Mouse (Mus musculus) limb, embryonic 13.5 days (tissue): ENCODE data around the gene Chrm4. TPM values are rescaled to one million over a fixed set of nuclear protein-coding genes. Genes with fewer than 3 reads are reported as not detected.

Source experiments
- ATAC-seq: fragments of 200-750 bp; cut with Nextera tagmentation; 2 replicates; pipeline ENCODE4 v1.8.0; 2017; ENCODE audit warnings: low read depth, moderate number of reproducible peaks, moderate TSS enrichment; ENCODE audit not compliant: low FRiP score
- H3K27ac ChIP-seq: fragments of 300-500 bp; sonication (generic); 2 replicates; pipeline ENCODE4 v1.5.1; 2015; ENCODE audit warnings: inconsistent platforms, mild to moderate bottlenecking, moderate library complexity
- H3K27me3 ChIP-seq: fragments of 300-500 bp; sonication (generic); 2 replicates; pipeline ENCODE4 v1.6.1; 2015; ENCODE audit warnings: mild to moderate bottlenecking, inconsistent platforms
- H3K36me3 ChIP-seq: fragments of 300-500 bp; sonication (generic); 2 replicates; pipeline ENCODE4 v1.6.1; 2015; ENCODE audit warnings: inconsistent platforms, mild to moderate bottlenecking, moderate library complexity
- H3K4me1 ChIP-seq: fragments of 300-500 bp; sonication (generic); 2 replicates; pipeline ENCODE4 v1.6.1; 2015; ENCODE audit warnings: inconsistent platforms
- H3K4me2 ChIP-seq: fragments of 300-500 bp; sonication (generic); replicated peaks from 2 replicates; pipeline ENCODE4 v1.6.1; 2015; ENCODE audit warnings: inconsistent platforms, mild to moderate bottlenecking, moderate library complexity
- H3K4me3 ChIP-seq: fragments of 300-500 bp; sonication (generic); 2 replicates; pipeline ENCODE4 v1.5.1; 2015; ENCODE audit warnings: moderate library complexity, mild to moderate bottlenecking, inconsistent platforms
- H3K9ac ChIP-seq: fragments of 300-500 bp; sonication (generic); 2 replicates; pipeline ENCODE4 v1.6.1; 2015; ENCODE audit warnings: mild to moderate bottlenecking, inconsistent platforms
- H3K9me3 ChIP-seq: fragments of 300-500 bp; sonication (generic); 2 replicates; pipeline ENCODE4 v1.6.1; 2016; ENCODE audit warnings: inconsistent platforms
- WGBS: fragments of 180-500 bp; shearing (Covaris S2); methylation state at CpG from one replicate; pipeline ENCODE4 v1.1.7; 2015; 5-methylcytosine and 5-hydroxymethylcytosine counted together
- polyA plus RNA-seq: library from polyadenylated mRNA; unstranded; fragments of >200 nt; fragmentation: Nextera tagmentation; extraction: Ambion mirVana; gene quantifications from 2 replicates; pipeline ENCODE4 v1.2.1, GENCODE M21; 2015

The Chrm4 gene
- polyA plus RNA-seq, 1 experiment from 2014 or later = 0.78 TPM

GRCm38 (mm10) chr2:91906141-91906540 is 20.9 kb upstream of the Chrm4 start:
- H3K4me2 ChIP-seq = no peak overlapping the region
- no peak overlapping the region for H3K4me3 ChIP-seq
- no peak overlapping the region for H3K9ac ChIP-seq
- no peaks in the 10 kb centered on the region for H3K27me3 ChIP-seq
- H3K9me3 ChIP-seq = no peaks in the 10 kb centered on the region
- ATAC-seq = no peak
- WGBS = 84% methylated on average over 2 of the region's 2 CpGs
- 0 out of 2 replicates have a peak, but pooled peaks cover 4% of the 10 kb centered on the region for H3K4me1 ChIP-seq
- no peak overlapping the region for H3K27ac ChIP-seq
- H3K36me3 ChIP-seq = peaks cover 78% of the 10 kb centered on the region

DNA sequence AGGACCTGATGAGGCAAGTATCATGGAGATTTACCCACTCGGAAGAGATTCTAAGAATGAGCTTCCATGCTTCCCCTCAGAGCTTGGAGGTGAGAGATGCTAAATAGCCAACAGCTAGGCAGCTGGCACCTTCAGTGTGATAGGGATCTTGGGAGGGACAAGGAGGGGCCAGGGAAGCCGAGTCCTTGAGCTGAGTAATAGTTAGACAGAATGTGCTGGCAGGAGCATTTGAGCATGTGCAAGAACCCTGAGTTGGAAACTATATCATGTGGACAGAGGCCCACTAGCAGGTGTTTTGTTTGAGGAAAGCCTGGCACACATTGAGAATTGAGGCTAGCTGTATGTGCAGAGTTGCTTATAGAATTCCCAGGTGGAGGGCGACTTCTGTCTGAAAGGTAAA is 14.4 kb upstream of the Chrm4 start:
- Histone ChIP-seq H3K36me3 (peaks cover 95% of the 10 kb centered on the region), H3K27ac (no peak overlapping the region), H3K9ac (no peak overlapping the region), H3K9me3 (no peaks in the 10 kb centered on the region), H3K4me1 (no peaks in the 10 kb centered on the region), H3K4me3 (no peak overlapping the region), H3K4me2 (no peak overlapping the region), H3K27me3 (no peaks in the 10 kb centered on the region)
- WGBS = 70% methylated on average over 3 of the region's 3 CpGs
- no peak for ATAC-seq

- H3K4me1 ChIP-seq = no peaks in the 10 kb centered on the region
- H3K9me3 ChIP-seq = no peaks in the 10 kb centered on the region
- H3K36me3 ChIP-seq = peaks cover 97% of the 10 kb centered on the region
- no peak overlapping the region for H3K4me3 ChIP-seq
- 89% methylated on average over 7 of the region's 7 CpGs for WGBS
- H3K9ac ChIP-seq = no peak overlapping the region
- H3K4me2 ChIP-seq = no peak overlapping the region
- H3K27ac ChIP-seq = no peak overlapping the region
- H3K27me3 ChIP-seq = no peaks in the 10 kb centered on the region
- ATAC-seq = no peak
Observed at GRCm38 (mm10) chr2:91913328-91914110, 13.5 kb upstream of the Chrm4 start.

GRCm38 (mm10) chr2:91916346-91916977 is 10.6 kb upstream of the Chrm4 start:
- no peak for ATAC-seq
- 90% methylated on average over 7 of the region's 7 CpGs for WGBS
- Histone ChIP-seq H3K36me3 (peaks cover 78% of the 10 kb centered on the region), H3K9ac (no peak overlapping the region), H3K4me1 (peaks cover 6% of the 10 kb centered on the region), H3K4me3 (no peak overlapping the region), H3K27me3 (peaks cover 20% of the 10 kb centered on the region), H3K4me2 (no peak overlapping the region), H3K27ac (no peak overlapping the region), H3K9me3 (no peaks in the 10 kb centered on the region)

- Histone ChIP-seq H3K36me3 (peaks cover 71% of the 10 kb centered on the region), H3K4me2 (no peak overlapping the region), H3K9me3 (no peaks in the 10 kb centered on the region), H3K4me3 (no peak overlapping the region), H3K27me3 (peaks cover 27% of the 10 kb centered on the region), H3K27ac (no peak overlapping the region), H3K4me1 (peaks cover 12% of the 10 kb centered on the region), H3K9ac (no peak overlapping the region)
- no peak for ATAC-seq
- WGBS = 89% methylated on average over 7 of the region's 7 CpGs
Observed at GRCm38 (mm10) chr2:91917096-91917495, 10.0 kb upstream of the Chrm4 start.

- H3K27ac ChIP-seq = no peak overlapping the region
- peaks cover 57% of the 10 kb centered on the region for H3K27me3 ChIP-seq
- peaks cover 32% of the 10 kb centered on the region for H3K4me1 ChIP-seq
- WGBS = 70% methylated on average over 4 of the region's 4 CpGs
- no peak overlapping the region for H3K9ac ChIP-seq
- H3K36me3 ChIP-seq = peaks cover 41% of the 10 kb centered on the region
- no peak overlapping the region for H3K4me2 ChIP-seq
- no peak overlapping the region for H3K4me3 ChIP-seq
- ATAC-seq = no peak
- H3K9me3 ChIP-seq = no peaks in the 10 kb centered on the region
Observed at GRCm38 (mm10) chr2:91920130-91920529, 6.9 kb upstream of the Chrm4 start.

- Histone ChIP-seq H3K9ac (peak overlapping the region; percentile 54), H3K27me3 (peaks cover 64% of the 10 kb centered on the region), H3K27ac (no peak overlapping the region), H3K4me3 (peak overlapping the region; percentile 58), H3K4me2 (peak overlapping the region; percentile 94), H3K36me3 (peaks cover 31% of the 10 kb centered on the region), H3K4me1 (peaks cover 35% of the 10 kb centered on the region), H3K9me3 (no peaks in the 10 kb centered on the region)
- 3% methylated on average over 31 of the region's 31 CpGs for WGBS
- peak; percentile 51 for ATAC-seq
Observed at GRCm38 (mm10) chr2:91921181-91921789, 5.8 kb upstream of the Chrm4 start.

DNA sequence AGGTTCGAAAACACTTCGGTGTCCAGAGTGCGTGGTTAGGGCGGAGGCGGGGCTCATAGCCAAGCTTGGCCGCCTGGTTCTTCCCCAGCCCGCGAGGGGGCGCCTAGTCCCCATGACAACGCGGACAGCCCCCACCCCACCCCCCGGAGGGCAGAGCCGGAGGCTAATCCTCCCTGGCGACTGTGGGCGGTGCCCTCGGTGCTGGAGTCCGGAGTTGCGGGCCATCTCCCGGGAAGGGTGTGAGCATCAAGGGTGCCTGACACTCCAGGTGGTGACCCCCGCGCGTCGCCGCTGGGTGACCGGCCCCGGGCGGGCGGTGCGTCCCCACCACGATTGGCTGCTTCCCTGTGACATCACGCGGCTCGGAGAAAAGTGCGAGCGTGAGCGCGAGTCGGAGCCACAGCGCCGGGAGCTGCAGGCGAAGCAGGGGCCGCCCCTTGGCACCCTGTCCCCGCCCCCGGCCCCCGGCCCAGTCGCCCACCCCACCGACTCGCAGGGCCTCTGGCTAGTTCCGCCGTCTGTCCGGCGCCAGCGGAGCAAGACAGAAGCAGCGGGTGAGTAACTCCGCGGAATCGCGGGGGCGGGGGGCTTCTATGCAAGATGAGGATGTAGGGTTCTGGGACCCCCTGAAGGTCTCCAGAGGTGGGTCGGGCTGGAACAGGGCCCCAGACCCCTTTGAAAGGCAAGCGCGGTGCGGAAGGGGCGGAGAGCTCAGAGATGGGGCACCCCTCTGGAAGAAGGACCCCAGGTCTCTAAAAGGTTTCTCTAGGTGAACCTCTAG is 5.1 kb upstream of the Chrm4 start:
- Histone ChIP-seq H3K36me3 (peaks cover 24% of the 10 kb centered on the region), H3K9me3 (no peaks in the 10 kb centered on the region), H3K9ac (peak overlapping the region; percentile 54), H3K27me3 (peaks cover 64% of the 10 kb centered on the region), H3K4me3 (peak overlapping the region; percentile 58), H3K4me1 (peaks cover 35% of the 10 kb centered on the region), H3K27ac (no peak overlapping the region), H3K4me2 (peak overlapping the region; percentile 94)
- under 1% methylated on average over 64 of the region's 64 CpGs for WGBS
- peak; percentile 48; the same call in 1 of the 2 replicates for ATAC-seq

GRCm38 (mm10) chr2:91922586-91923414 is 4.2 kb upstream of the Chrm4 start:
- H3K4me2 ChIP-seq = peak overlapping the region; percentile 94
- H3K4me3 ChIP-seq = peak overlapping the region; percentile 58
- H3K9ac ChIP-seq = no peak overlapping the region
- H3K36me3 ChIP-seq = peaks cover 16% of the 10 kb centered on the region
- H3K27me3 ChIP-seq = peaks cover 64% of the 10 kb centered on the region
- WGBS = 2% methylated on average over 37 of the region's 37 CpGs
- ATAC-seq = no peak
- H3K9me3 ChIP-seq = no peaks in the 10 kb centered on the region
- H3K27ac ChIP-seq = no peak overlapping the region
- H3K4me1 ChIP-seq = peaks cover 35% of the 10 kb centered on the region

DNA sequence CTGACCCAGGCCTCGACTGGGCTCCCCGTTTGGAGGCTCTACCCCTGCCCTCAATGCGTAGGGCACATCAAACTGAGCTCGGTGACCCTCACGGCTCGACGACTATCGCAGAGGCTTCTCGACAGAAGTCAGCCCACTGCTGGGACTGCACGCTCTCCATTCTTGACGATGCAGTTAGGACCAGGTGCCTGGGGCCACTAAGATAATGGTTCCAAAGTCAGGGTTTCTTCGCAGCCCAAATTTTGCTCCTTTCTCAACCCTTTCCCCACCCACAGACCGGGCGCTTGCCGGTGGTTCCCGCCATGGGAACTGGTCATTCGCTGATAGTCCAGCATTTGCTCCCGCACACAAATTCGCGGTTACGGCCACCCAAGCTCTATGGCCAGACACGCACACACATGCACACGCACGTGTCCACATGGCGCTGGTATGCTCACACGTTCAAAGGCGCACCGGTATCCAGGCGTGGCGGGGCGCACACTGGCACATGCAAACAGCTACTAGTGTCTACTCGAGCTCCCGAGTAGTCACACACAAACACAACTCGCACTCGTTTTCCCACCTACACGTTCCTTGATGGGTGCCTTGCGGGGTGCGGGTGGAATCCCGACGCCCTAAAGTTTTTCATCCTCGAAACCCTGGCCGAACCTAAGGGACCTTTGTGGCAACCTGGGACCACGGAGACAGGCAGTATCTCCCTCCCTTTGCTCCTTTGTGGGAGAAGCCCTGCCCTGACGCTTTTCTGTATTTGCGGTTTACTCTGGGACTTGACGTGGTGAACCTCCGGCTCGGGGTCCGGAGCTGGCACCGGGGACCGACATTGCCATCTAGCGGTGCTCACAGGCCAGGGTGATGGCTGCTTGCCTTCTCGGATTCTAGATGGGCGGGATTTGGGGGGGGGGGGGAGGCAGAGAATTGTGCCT is 3.4 kb upstream of the Chrm4 start:
- no peak for ATAC-seq
- peak overlapping the region; percentile 94 for H3K4me2 ChIP-seq
- H3K9me3 ChIP-seq = no peaks in the 10 kb centered on the region
- peak overlapping the region; percentile 58 for H3K4me3 ChIP-seq
- no peak overlapping the region; the same call in 1 of the 2 replicates for H3K27ac ChIP-seq
- H3K36me3 ChIP-seq = peaks cover 11% of the 10 kb centered on the region
- peak overlapping the region; percentile 10; the same call in 1 of the 2 replicates for H3K9ac ChIP-seq
- 6% methylated on average over 54 of the region's 54 CpGs for WGBS
- H3K27me3 ChIP-seq = peaks cover 64% of the 10 kb centered on the region
- H3K4me1 ChIP-seq = peaks cover 41% of the 10 kb centered on the region
